Mouse (Mus musculus) hindbrain, embryonic 16.5 days (tissue): ENCODE results near the gene Dgat2. TPM values are rescaled to one million over a fixed set of nuclear protein-coding genes. Genes with fewer than 3 reads are reported as not detected.

ENCODE experiments used
- ATAC-seq: fragments of 200-750 bp; cut with Nextera tagmentation; 2 replicates; pipeline ENCODE4 v1.8.0; 2017; ENCODE audit warnings: moderate TSS enrichment, moderate library complexity
- H3K27ac ChIP-seq: fragments of 300-500 bp; sonication (generic); 2 replicates; pipeline ENCODE4 v1.5.1; 2014; ENCODE audit warnings: low read depth, mild to moderate bottlenecking, control low read depth, low read length, moderate library complexity
- H3K27me3 ChIP-seq: fragments of 300-500 bp; sonication (generic); replicated peaks from 2 replicates; pipeline ENCODE4 v1.6.1; 2014; ENCODE audit warnings: low read length; ENCODE audit not compliant: control insufficient read depth, insufficient read depth
- H3K36me3 ChIP-seq: fragments of 300-500 bp; sonication (generic); 2 replicates; pipeline ENCODE4 v1.6.1; 2014; ENCODE audit warnings: mild to moderate bottlenecking, low read length, moderate library complexity, mixed read lengths; ENCODE audit not compliant: control insufficient read depth, insufficient read depth
- H3K4me1 ChIP-seq: fragments of 300-500 bp; sonication (generic); 2 replicates; pipeline ENCODE4 v1.6.1; 2014; ENCODE audit warnings: low read depth, low read length; ENCODE audit not compliant: control insufficient read depth, insufficient read depth
- H3K4me2 ChIP-seq: fragments of 300-500 bp; sonication (generic); 2 replicates; pipeline ENCODE4 v1.6.1; 2014; ENCODE audit warnings: mild to moderate bottlenecking, low read length, control low read depth, moderate library complexity
- H3K4me3 ChIP-seq: fragments of 300-500 bp; sonication (generic); 2 replicates; pipeline ENCODE4 v1.5.1; 2014; ENCODE audit warnings: mild to moderate bottlenecking, low read length, control low read depth, moderate library complexity
- H3K9ac ChIP-seq: fragments of 300-500 bp; sonication (generic); 2 replicates; pipeline ENCODE4 v1.6.1; 2014; ENCODE audit warnings: low read depth, mild to moderate bottlenecking, control low read depth, low read length, moderate library complexity
- H3K9me3 ChIP-seq: fragments of 300-500 bp; sonication (generic); 2 replicates; pipeline ENCODE4 v1.6.1; 2014; ENCODE audit warnings: mild to moderate bottlenecking, low read length, moderate library complexity; ENCODE audit not compliant: control insufficient read depth
- WGBS: fragments of 180-500 bp; shearing (Covaris S2); extraction: QIAGEN DNeasy Blood & Tissue Kit; methylation state at CpG from one replicate; pipeline ENCODE4 v1.1.7; 2014; 5-methylcytosine and 5-hydroxymethylcytosine counted together
- polyA plus RNA-seq: library from polyadenylated mRNA; unstranded; fragments of >200 nt; fragmentation: Nextera tagmentation; extraction: Ambion mirVana; gene quantifications from 2 replicates; pipeline ENCODE4 v1.2.1, GENCODE M21; 2015

Dgat2 gene
- 23.7 and 24.9 TPM in 2 replicates for polyA plus RNA-seq

DNA sequence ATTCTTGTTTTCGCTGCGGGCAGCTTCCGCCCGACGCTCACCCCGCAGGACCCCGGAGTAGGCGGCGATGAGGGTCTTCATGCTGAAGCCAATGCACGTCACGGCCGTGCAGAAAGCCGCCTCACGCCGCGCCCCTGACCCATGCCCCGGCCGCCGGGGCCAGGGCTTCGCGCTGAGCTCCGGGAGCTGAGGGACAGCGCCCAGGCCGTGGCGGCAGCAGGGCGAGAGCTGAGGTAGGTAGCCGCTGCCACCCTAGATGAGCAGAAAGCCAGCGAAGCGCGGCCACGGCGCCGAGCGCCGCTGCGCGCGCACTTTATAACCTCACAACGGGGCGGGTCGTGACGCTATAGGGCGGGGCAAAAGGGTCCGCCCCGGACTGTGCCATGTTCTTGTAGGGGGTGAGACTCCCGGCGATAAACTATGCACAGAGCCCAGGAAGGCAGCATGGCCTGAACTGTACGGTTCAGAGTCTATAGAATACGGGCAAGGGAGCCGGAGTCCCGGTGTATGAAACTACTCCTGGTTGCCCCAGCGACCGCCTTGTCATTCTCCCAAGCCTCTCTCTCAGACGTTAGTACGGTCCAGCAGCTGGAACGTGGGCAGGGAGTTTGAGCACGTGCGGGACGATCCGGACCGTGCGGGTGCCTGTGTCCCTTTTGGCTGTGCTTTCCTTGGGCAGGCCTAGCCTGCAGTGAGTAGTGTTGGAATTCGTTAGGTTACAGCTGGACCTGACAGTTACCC lies at the start of gene Dgat2:
TSS of gene Dgat2 (minus strand) at position 288 of the 741 bp plus-strand sequence.
- H3K9me3 ChIP-seq = no peaks in the 10 kb centered on the region
- WGBS = under 1% methylated on average over 59 of the region's 63 CpGs
- ATAC-seq = peak; percentile 95

DNA sequence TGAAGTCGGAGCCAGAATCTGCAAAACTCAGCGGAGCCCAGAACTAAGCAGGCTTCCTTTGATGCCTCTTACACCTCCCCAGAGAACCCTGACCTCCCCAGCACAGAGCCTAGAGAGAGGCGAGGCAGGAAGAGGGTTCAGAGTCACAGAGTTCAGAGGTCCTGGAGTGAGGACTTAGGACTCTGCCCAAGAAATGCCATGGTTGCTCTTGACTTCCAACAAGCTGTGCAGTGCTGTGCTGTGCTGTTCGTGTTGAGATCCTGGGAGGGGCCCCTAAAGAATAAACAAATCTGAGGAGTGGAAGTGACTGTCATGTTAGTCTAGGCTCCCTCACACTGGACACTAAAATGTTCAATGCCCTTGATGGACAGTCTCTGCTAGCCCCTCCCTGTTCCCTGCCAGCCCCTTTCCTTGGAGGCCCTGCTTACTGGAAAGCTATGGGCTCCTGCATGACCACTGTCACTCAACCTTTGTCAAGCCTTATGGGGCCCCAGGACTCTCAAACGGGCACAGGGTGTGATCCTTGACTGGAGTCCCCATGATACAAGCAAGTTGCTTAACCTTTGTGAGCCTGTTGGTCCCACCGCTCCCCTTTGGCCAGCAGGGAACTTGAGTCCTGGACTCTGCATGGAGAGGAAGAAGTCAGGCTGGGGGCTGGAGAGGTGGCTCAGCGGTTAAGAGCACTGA lies 47.7 kb upstream of the Dgat2 start:
- Histone ChIP-seq H3K4me2 (no peak overlapping the region), H3K4me1 (no peaks in the 10 kb centered on the region), H3K4me3 (no peak overlapping the region), H3K9ac (no peak overlapping the region), H3K36me3 (no peaks in the 10 kb centered on the region), H3K27ac (no peak overlapping the region), H3K9me3 (no peaks in the 10 kb centered on the region), H3K27me3 (no peaks in the 10 kb centered on the region)
- 74% methylated on average over 7 of the region's 7 CpGs for WGBS
- no peak for ATAC-seq

More for the DNA sequence above, at the start of gene Dgat2:
- H3K4me2 ChIP-seq = peak within 1 kb of the TSS; percentile 96
- H3K4me1 ChIP-seq = peaks cover 6% of the 10 kb centered on the region; the same call in 1 of the 2 replicates
- H3K4me3 ChIP-seq = peak within 1 kb of the TSS; percentile 93
- no peaks in the 10 kb centered on the region for H3K36me3 ChIP-seq
- H3K27ac ChIP-seq = peak within 1 kb of the TSS; percentile 83
- peak within 1 kb of the TSS; percentile 94 for H3K9ac ChIP-seq
- H3K27me3 ChIP-seq = no peaks in the 10 kb centered on the region

DNA sequence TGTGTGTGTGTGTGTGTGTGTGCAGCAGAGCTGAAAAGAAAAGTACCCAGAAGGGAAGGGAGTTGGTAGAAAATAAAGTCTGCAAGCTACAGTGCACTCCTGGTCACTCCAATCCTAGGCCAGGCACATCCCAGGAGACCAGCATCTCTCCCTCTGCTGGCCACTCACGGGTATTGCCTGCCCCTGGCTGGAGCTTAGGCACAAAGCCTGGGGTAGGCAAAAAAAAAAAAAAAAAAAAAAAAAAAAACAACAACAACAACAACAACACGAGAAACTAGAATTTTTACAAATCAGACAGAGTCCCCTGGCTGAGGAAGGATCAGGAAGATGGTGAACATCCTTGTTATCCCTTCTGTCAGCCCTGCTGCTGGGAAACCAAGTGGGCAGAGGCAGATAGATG lies 46.9 kb upstream of the Dgat2 start:
- WGBS = 6% methylated on average over 2 of the region's 2 CpGs
- H3K4me3 ChIP-seq = no peak overlapping the region
- no peak overlapping the region for H3K9ac ChIP-seq
- no peak for ATAC-seq
- H3K36me3 ChIP-seq = no peaks in the 10 kb centered on the region
- H3K9me3 ChIP-seq = no peaks in the 10 kb centered on the region
- H3K4me2 ChIP-seq = no peak overlapping the region
- no peak overlapping the region for H3K27ac ChIP-seq
- no peaks in the 10 kb centered on the region for H3K4me1 ChIP-seq
- no peaks in the 10 kb centered on the region for H3K27me3 ChIP-seq

DNA sequence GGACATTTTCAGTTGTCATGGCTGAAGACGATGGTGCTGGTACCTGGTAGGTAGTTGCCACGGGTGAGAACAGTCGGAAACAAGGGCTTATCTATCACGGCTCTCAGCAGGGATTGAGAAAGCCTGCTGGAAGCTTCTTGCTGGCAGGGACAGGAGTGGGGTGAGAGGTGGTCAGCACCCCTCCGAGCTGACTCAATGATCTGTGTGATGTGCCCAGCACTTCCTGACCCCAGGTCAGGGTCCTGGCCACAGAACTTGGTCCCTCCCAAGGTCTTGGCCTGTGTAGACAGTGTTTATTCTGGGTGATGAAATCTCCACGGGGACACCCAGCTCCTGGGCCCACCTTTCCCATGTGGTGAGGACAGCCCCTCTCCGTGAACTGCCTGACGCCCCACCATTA lies 46.3 kb upstream of the Dgat2 start:
- Histone ChIP-seq H3K27me3 (no peaks in the 10 kb centered on the region), H3K9ac (no peak overlapping the region), H3K27ac (no peak overlapping the region), H3K4me1 (no peaks in the 10 kb centered on the region), H3K9me3 (no peaks in the 10 kb centered on the region), H3K4me2 (no peak overlapping the region), H3K36me3 (no peaks in the 10 kb centered on the region), H3K4me3 (no peak overlapping the region)
- 81% methylated on average over 8 of the region's 8 CpGs for WGBS
- no peak for ATAC-seq

DNA sequence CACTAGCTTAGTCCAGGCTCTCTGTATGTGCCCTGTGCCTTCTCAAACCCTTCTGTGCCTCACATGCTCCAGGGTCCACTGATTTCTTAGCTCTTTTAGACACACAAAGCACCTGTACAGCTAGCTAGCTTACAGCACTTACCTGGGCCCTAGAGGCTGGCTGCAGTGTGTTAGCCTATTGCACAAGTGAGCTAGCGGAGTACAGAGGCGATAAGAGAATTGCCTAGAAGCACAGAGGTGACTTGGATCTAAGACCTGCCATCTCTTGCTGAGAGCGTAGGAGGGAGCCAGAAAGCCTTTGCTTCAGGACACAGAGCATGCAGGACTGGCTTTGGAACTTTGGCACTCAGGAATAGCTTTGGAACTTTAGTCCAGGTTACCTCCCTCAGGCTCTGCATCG lies 44.7 kb upstream of the Dgat2 start:
- WGBS = 90% methylated on average over 4 of the region's 4 CpGs
- Histone ChIP-seq H3K9me3 (no peaks in the 10 kb centered on the region), H3K4me3 (no peak overlapping the region)

DNA sequence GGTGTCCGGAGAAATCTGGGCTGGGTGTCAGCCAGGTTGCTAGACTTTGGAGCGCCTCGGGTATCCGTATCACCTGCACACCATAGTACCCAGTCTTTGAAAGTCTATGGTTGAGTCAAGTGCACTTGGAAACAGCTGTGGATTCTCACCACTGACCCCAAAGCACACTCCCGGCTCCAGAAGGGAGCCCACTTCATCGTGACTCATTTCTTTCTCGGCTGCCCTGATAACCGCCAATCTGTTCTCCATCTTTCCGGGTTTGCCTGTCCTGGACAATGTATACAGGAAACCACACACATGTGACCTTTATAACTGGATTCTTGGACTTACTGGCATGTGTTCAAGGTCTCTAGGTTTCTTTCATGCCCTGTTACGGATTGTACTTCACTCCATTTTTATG lies 44.1 kb upstream of the Dgat2 start:
- Histone ChIP-seq H3K4me3 (no peak overlapping the region), H3K4me1 (no peaks in the 10 kb centered on the region), H3K36me3 (no peaks in the 10 kb centered on the region), H3K9ac (no peak overlapping the region), H3K27me3 (no peaks in the 10 kb centered on the region), H3K27ac (no peak overlapping the region), H3K9me3 (no peaks in the 10 kb centered on the region), H3K4me2 (no peak overlapping the region)
- 94% methylated on average over 10 of the region's 10 CpGs for WGBS
- ATAC-seq = no peak

More for the DNA sequence above, 44.7 kb upstream of the Dgat2 start:
- Histone ChIP-seq H3K4me1 (no peaks in the 10 kb centered on the region), H3K9ac (no peak overlapping the region), H3K4me2 (no peak overlapping the region), H3K27ac (no peak overlapping the region), H3K36me3 (no peaks in the 10 kb centered on the region), H3K27me3 (no peaks in the 10 kb centered on the region)
- no peak for ATAC-seq

DNA sequence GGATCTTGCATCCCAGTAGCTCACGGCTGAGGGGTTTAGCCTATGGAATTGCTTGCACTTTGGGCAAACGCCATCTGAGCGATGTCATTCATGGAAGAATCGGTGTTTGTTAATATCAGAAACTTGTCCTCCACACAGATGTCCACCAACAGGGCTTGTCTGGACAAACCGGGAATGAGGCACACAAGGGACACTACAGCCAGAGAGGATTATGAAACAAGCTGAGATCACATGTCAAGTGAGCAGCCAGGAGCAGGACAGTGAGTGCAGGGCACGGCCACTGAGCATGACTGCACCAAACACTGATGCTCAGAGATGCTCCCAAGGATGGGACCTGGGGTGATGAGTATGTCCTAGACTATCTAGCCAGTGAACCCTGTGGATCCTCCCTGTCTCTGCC lies 42.9 kb upstream of the Dgat2 start:
- Histone ChIP-seq H3K9ac (no peak overlapping the region), H3K36me3 (no peaks in the 10 kb centered on the region), H3K27ac (no peak overlapping the region), H3K27me3 (no peaks in the 10 kb centered on the region), H3K4me3 (no peak overlapping the region), H3K4me2 (no peak overlapping the region), H3K4me1 (no peaks in the 10 kb centered on the region), H3K9me3 (no peaks in the 10 kb centered on the region)
- WGBS = 78% methylated on average over 6 of the region's 6 CpGs
- no peak for ATAC-seq

DNA sequence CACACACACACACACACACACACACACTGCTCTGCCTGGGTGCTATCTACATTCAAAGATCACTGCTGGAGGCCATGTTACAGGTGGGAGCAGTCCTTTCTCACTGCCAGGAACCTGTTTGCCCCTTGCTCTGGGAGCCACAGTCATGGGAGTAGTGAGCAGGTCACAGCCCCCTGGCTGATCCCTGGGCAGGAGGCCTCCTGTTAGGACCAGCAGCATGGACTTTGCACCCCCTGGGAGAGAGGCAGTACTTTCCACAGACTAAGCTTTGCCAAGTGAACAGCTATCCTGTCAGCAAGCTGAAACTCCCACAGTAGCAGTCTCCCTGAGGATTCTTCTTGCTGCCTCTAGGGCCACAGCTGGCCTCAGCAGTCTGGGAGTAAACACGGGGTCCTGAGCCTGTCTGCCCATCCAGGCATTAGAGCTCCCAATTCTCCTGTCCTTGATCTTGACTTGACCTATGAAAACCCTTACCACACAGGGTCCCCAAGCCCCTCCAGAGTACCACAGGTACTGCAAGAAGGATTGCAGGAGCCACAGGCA lies 42.2 kb upstream of the Dgat2 start:
- H3K9ac ChIP-seq = no peak overlapping the region
- H3K4me3 ChIP-seq = no peak overlapping the region
- H3K27ac ChIP-seq = no peak overlapping the region
- H3K36me3 ChIP-seq = no peaks in the 10 kb centered on the region
- no peak overlapping the region for H3K4me2 ChIP-seq
- WGBS = 47% methylated on average over 1 of the region's 1 CpGs
- no peak for ATAC-seq
- no peaks in the 10 kb centered on the region for H3K4me1 ChIP-seq
- no peaks in the 10 kb centered on the region for H3K27me3 ChIP-seq
- no peaks in the 10 kb centered on the region for H3K9me3 ChIP-seq

DNA sequence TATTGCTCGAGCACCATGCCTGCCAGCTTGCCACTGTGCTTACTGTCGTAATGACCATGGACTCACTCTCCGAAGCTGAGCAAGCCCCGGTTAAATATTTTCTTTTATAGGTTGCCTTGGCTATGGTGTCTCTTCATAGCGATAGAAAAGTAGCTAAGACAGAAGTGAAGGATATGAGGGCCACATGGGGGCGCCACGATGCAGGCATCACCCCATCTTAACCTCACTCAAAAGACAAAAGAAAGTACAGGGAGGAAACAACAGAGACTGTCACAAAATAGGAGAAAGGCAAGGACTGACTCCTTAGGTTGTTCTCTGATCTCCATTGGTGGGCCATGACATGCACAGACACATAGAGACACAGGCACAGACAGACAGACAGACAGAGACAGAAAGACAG lies 41.7 kb upstream of the Dgat2 start:
- Histone ChIP-seq H3K9me3 (no peaks in the 10 kb centered on the region), H3K4me2 (no peak overlapping the region), H3K4me3 (no peak overlapping the region), H3K4me1 (no peaks in the 10 kb centered on the region), H3K36me3 (no peaks in the 10 kb centered on the region), H3K27me3 (no peaks in the 10 kb centered on the region), H3K9ac (no peak overlapping the region), H3K27ac (no peak overlapping the region)
- 66% methylated on average over 7 of the region's 7 CpGs for WGBS
- no peak for ATAC-seq
